Mouse (Mus musculus) forebrain, embryonic 12.5 days (tissue): ENCODE data around the gene Slc9a9. TPM values are rescaled to one million over a fixed set of nuclear protein-coding genes. Genes with fewer than 3 reads are reported as not detected.
A peak's percentile ranks its signal among the peaks of the same experiment; 100 is the strongest.
"Not testable (repeated sequence)": the region's sequence is repeated elsewhere in the genome, so short reads cannot be mapped to it uniquely, and the experiment has no call there.

Experiments
- ATAC-seq: fragments of 200-750 bp; cut with Nextera tagmentation; 2 replicates; pipeline ENCODE4 v1.8.0; 2017; ENCODE audit warnings: moderate TSS enrichment; ENCODE audit not compliant: low FRiP score
- H3K27ac ChIP-seq: fragments of 300-500 bp; sonication (generic); 2 replicates; pipeline ENCODE4 v1.5.1; 2016; ENCODE audit warnings: mild to moderate bottlenecking
- H3K27me3 ChIP-seq: fragments of 300-500 bp; sonication (generic); 2 replicates; pipeline ENCODE4 v1.6.1; 2016; ENCODE audit warnings: mild to moderate bottlenecking
- H3K36me3 ChIP-seq: fragments of 300-500 bp; sonication (generic); replicated peaks from 2 replicates; pipeline ENCODE4 v1.6.1; 2016; ENCODE audit warnings: mild to moderate bottlenecking
- H3K4me1 ChIP-seq: fragments of 300-500 bp; sonication (generic); 2 replicates; pipeline ENCODE4 v1.6.1; 2016
- H3K4me2 ChIP-seq: fragments of 300-500 bp; sonication (generic); 2 replicates; pipeline ENCODE4 v1.6.1; 2016; ENCODE audit warnings: mild to moderate bottlenecking, moderate library complexity
- H3K4me3 ChIP-seq: fragments of 300-500 bp; sonication (generic); replicated peaks from 2 replicates; pipeline ENCODE4 v1.5.1; 2016; ENCODE audit warnings: mild to moderate bottlenecking
- H3K9ac ChIP-seq: fragments of 300-500 bp; sonication (generic); 2 replicates; pipeline ENCODE4 v1.6.1; 2016; ENCODE audit warnings: mild to moderate bottlenecking
- H3K9me3 ChIP-seq: fragments of 300-500 bp; sonication (generic); 2 replicates; pipeline ENCODE4 v1.6.1; 2016
- WGBS: fragments of 180-500 bp; shearing (Covaris S2); methylation state at CpG from one replicate; pipeline ENCODE4 v1.1.7; 2016; 5-methylcytosine and 5-hydroxymethylcytosine counted together
- polyA plus RNA-seq: library from polyadenylated mRNA; unstranded; fragments of >200 nt; fragmentation: Nextera tagmentation; extraction: Ambion mirVana; gene quantifications from 2 replicates; pipeline ENCODE4 v1.2.1, GENCODE M21; 2016

Slc9a9 gene
- 2.5 and 2.8 TPM in 2 replicates for polyA plus RNA-seq

DNA sequence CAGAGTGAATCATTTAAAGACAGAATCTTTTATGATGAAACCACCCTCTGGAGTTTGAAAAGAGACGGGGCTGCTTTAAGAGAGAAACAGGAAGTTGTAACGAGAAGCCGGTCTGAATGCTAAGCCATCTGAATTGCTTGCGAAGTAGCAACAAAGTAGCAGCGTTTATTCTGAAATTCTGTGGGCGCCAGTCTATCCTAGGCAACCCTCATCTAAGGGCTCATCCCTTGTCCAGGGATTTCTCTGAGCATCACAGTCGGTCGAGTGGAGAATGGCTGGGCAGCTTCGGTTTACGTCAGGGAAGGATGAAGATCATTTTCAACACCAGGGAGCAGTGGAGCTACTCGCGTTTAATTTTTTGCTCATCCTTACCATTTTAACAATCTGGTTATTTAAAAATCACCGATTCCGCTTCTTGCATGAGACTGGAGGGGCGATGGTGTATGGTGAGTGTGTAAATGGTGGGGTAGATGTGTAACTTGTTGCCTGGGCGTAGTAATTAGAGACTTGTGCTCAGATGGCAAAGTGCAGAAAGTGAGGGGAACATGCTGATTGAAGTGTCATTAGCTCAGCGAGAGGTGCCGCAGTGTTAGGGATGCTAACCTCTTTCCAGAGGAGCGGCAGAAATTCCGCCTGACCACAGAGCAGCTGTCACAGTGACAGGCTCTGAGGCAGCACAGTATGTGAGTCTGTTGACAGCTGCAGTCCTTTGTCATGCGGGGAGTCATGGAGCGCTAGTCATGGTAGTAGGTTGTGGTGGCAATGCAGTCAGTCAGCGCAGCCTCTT is at the start of gene Slc9a9:
Slc9a9 (plus strand) TSS at position 119 of the 787 bp plus-strand sequence.
- Histone ChIP-seq H3K27ac (peak within 1 kb of the TSS; percentile 46; the same call in 1 of the 2 replicates), H3K9ac (peak within 1 kb of the TSS; percentile 49)
- 2% methylated on average over 23 of the region's 23 CpGs for WGBS

GRCm38 (mm10) chr9:94620342-94620741 is 49.4 kb upstream of the Slc9a9 start:
- Histone ChIP-seq H3K27me3 (no peaks in the 10 kb centered on the region), H3K4me2 (no peak overlapping the region), H3K4me1 (no peaks in the 10 kb centered on the region), H3K4me3 (no peak overlapping the region), H3K9ac (no peak overlapping the region), H3K9me3 (no peaks in the 10 kb centered on the region), H3K36me3 (no peaks in the 10 kb centered on the region), H3K27ac (no peak overlapping the region)
- no peak for ATAC-seq
- WGBS: 84% methylated on average over 6 of the region's 6 CpGs

More for the DNA sequence above, at the start of gene Slc9a9:
- Histone ChIP-seq H3K27me3 (peaks cover 5% of the 10 kb centered on the region; the same call in 1 of the 2 replicates), H3K4me2 (peak within 1 kb of the TSS; percentile 79), H3K4me1 (peaks cover 10% of the 10 kb centered on the region), H3K36me3 (no peaks in the 10 kb centered on the region), H3K9me3 (no peaks in the 10 kb centered on the region), H3K4me3 (peak within 1 kb of the TSS; percentile 44)
- ATAC-seq: peak; percentile 93

DNA sequence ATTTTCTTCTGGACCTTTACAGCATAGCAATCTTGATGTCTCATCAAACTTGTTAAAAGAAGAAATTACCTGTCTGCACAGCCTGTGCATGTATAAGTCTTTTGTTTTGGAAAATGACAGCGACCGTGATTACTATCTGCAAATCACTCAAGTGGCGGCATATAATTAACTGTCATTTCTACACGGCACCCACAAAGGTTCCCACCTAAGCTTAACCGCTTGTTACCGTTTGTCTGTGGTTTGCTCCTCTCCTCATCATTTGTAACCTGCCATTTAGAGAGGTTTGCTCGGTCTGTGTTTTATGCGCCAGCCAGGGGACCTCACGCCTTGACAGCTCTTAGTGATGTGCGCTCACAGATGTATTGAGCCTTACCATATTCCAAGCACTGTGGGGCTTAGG is 48.9 kb upstream of the Slc9a9 start:
- no peak overlapping the region for H3K9ac ChIP-seq
- no peaks in the 10 kb centered on the region for H3K36me3 ChIP-seq
- H3K27me3 ChIP-seq: no peaks in the 10 kb centered on the region
- no peak overlapping the region for H3K4me2 ChIP-seq
- 76% methylated on average over 10 of the region's 10 CpGs for WGBS
- no peaks in the 10 kb centered on the region for H3K4me1 ChIP-seq
- no peak overlapping the region for H3K27ac ChIP-seq
- no peak overlapping the region for H3K4me3 ChIP-seq
- peak; percentile 82 for ATAC-seq
- H3K9me3 ChIP-seq: no peaks in the 10 kb centered on the region

- Histone ChIP-seq H3K9me3 (no peaks in the 10 kb centered on the region), H3K27me3 (no peaks in the 10 kb centered on the region), H3K4me2 (no peak overlapping the region), H3K4me3 (no peak overlapping the region), H3K9ac (no peak overlapping the region), H3K4me1 (no peaks in the 10 kb centered on the region), H3K27ac (no peak overlapping the region), H3K36me3 (no peaks in the 10 kb centered on the region)
- WGBS: 68% methylated on average over 2 of the region's 2 CpGs
- no peak for ATAC-seq
Measured at GRCm38 (mm10) chr9:94621902-94622301, 47.8 kb upstream of the Slc9a9 start.

GRCm38 (mm10) chr9:94626737-94627136 is 43.0 kb upstream of the Slc9a9 start:
- Histone ChIP-seq H3K27me3 (no peaks in the 10 kb centered on the region), H3K9me3 (no peaks in the 10 kb centered on the region), H3K4me1 (no peaks in the 10 kb centered on the region), H3K4me3 (no peak overlapping the region), H3K27ac (no peak overlapping the region), H3K4me2 (no peak overlapping the region), H3K36me3 (no peaks in the 10 kb centered on the region), H3K9ac (no peak overlapping the region)
- WGBS: 96% methylated on average over 3 of the region's 3 CpGs
- no peak for ATAC-seq

GRCm38 (mm10) chr9:94628948-94629347 is 40.8 kb upstream of the Slc9a9 start:
- Histone ChIP-seq H3K4me1 (no peaks in the 10 kb centered on the region), H3K9me3 (no peaks in the 10 kb centered on the region), H3K36me3 (no peaks in the 10 kb centered on the region), H3K27me3 (no peaks in the 10 kb centered on the region), H3K27ac (no peak overlapping the region), H3K4me2 (no peak overlapping the region), H3K4me3 (no peak overlapping the region), H3K9ac (no peak overlapping the region)
- WGBS: 68% methylated on average over 3 of the region's 3 CpGs
- no peak for ATAC-seq

DNA sequence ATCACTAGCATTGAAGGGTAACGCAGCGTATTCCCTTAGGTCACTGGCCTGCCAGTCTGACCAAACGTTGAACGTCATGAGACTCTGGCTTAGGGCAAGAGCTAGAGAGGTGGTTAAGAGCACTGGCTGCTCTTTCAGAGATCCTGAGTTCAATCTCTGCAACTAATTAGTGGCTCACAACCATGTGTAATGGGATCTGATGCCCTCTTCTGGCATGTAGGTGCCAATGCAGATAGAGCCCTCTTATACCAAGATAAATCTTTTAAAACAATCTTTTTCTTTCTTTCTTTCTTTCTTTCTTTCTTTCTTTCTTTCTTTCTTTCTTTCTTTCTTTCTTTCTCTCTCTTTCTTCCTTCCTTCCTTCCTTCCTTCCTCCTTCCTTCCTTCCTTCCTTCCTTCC is 35.4 kb upstream of the Slc9a9 start:
- H3K36me3 ChIP-seq, H3K4me2 ChIP-seq, H3K27ac ChIP-seq, ATAC-seq, H3K9ac ChIP-seq, H3K4me1 ChIP-seq, H3K9me3 ChIP-seq, H3K4me3 ChIP-seq, H3K27me3 ChIP-seq: not testable (repeated sequence)
- WGBS: 86% methylated on average over 4 of the region's 4 CpGs

DNA sequence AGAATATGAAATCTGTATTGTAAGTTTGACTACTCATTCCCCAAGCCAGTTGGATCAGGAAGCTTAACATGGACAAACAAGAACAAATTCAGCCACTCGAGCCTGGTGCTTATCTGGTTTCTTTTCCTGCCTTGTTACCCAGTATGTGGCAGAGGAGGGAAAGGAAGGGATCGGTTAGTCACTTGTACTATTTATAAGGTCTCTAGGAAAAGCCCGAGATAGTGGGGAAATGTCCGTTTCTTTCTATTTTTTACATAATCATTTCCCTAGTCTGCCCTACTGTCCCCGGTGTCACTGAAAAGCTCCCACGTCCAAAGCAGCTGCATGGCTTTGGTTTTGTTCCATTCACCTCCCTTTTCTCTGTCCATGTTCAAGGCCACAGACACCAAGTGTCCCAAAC is 24.1 kb upstream of the Slc9a9 start:
- 85% methylated on average over 6 of the region's 6 CpGs for WGBS
- no peaks in the 10 kb centered on the region for H3K27me3 ChIP-seq
- no peak overlapping the region for H3K27ac ChIP-seq
- no peaks in the 10 kb centered on the region for H3K9me3 ChIP-seq
- no peak overlapping the region for H3K4me3 ChIP-seq
- H3K36me3 ChIP-seq: no peaks in the 10 kb centered on the region
- H3K4me2 ChIP-seq: no peak overlapping the region
- H3K9ac ChIP-seq: no peak overlapping the region
- H3K4me1 ChIP-seq: no peaks in the 10 kb centered on the region
- no peak for ATAC-seq

- no peaks in the 10 kb centered on the region for H3K27me3 ChIP-seq
- no peaks in the 10 kb centered on the region for H3K36me3 ChIP-seq
- H3K9me3 ChIP-seq: no peaks in the 10 kb centered on the region
- ATAC-seq: no peak
- H3K4me2 ChIP-seq: no peak overlapping the region
- WGBS: 81% methylated on average over 4 of the region's 4 CpGs
- no peak overlapping the region for H3K27ac ChIP-seq
- H3K4me1 ChIP-seq: no peaks in the 10 kb centered on the region
- no peak overlapping the region for H3K4me3 ChIP-seq
- no peak overlapping the region for H3K9ac ChIP-seq
Measured at GRCm38 (mm10) chr9:94647425-94647824, 22.3 kb upstream of the Slc9a9 start.

DNA sequence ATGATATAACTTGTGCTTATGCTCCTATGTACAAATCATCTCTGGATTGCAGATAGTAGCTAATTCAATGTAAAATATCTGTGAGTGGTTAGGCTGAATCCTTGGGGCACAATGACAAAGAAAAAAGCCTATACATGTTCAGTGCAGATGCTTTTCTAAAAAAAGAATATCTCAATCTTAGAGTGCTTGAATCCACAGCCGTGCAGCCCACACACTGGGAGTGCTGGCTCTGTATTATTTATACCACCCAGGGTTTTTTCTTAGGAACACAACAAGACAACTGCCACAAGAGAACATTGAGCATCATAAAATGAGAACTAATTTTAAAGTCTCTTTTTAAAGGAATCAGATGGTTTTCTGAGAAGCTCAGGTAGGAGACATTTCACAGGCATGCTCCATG is 19.7 kb upstream of the Slc9a9 start:
- Histone ChIP-seq H3K36me3 (no peaks in the 10 kb centered on the region), H3K4me2 (no peak overlapping the region), H3K9me3 (no peaks in the 10 kb centered on the region), H3K9ac (no peak overlapping the region), H3K27me3 (no peaks in the 10 kb centered on the region), H3K4me1 (no peaks in the 10 kb centered on the region), H3K27ac (no peak overlapping the region), H3K4me3 (no peak overlapping the region)
- no peak for ATAC-seq
- 69% methylated on average over 1 of the region's 1 CpGs for WGBS

DNA sequence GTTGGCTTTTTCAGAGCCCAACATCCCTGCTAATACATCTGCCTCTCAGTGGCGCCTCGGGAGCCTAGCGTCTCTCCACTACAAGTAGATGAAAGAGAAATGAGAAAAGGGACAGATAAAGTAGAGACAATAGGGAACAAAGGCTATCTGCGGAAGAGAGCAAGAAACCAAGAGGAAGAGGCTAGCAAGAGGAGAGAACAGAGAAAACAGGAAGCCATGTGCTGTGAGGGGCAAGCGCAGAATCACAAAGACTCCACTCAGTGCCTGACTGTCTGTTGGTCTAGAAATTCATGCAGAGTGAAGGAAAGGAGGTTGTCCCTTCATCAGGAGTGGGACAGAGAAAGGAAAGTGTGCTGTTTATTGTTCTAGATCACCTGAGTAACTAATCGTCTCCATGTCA is 16.5 kb upstream of the Slc9a9 start:
- Histone ChIP-seq H3K36me3 (no peaks in the 10 kb centered on the region), H3K27ac (no peak overlapping the region), H3K27me3 (no peaks in the 10 kb centered on the region), H3K9me3 (no peaks in the 10 kb centered on the region), H3K4me3 (no peak overlapping the region), H3K4me1 (no peaks in the 10 kb centered on the region), H3K4me2 (no peak overlapping the region), H3K9ac (no peak overlapping the region)
- no peak for ATAC-seq
- WGBS: 85% methylated on average over 6 of the region's 6 CpGs

DNA sequence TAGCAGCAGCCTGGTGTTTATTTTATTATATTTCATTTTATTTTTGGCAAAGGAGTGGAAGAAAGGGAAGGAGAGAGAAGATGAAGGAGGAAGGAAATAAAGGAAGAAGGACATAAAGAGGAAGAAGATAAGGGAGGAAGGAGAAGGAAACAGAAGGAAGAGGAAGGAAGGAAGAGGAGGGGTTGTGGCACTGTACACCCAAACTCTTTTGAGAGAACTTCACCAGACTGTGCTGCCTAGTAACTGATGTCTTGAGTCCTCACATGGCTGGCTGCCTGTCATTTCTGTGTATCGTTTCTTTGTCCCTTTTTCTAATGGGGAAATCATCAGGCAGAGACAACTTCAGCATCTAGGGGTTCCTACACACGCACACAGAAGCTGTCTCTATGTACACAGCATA is 15.9 kb upstream of the Slc9a9 start:
- no peak overlapping the region for H3K27ac ChIP-seq
- no peak overlapping the region for H3K9ac ChIP-seq
- no peaks in the 10 kb centered on the region for H3K27me3 ChIP-seq
- no peaks in the 10 kb centered on the region for H3K4me1 ChIP-seq
- H3K36me3 ChIP-seq: no peaks in the 10 kb centered on the region
- no peak overlapping the region for H3K4me3 ChIP-seq
- no peak overlapping the region for H3K4me2 ChIP-seq
- ATAC-seq: no peak
- 75% methylated on average over 2 of the region's 2 CpGs for WGBS
- no peaks in the 10 kb centered on the region for H3K9me3 ChIP-seq

DNA sequence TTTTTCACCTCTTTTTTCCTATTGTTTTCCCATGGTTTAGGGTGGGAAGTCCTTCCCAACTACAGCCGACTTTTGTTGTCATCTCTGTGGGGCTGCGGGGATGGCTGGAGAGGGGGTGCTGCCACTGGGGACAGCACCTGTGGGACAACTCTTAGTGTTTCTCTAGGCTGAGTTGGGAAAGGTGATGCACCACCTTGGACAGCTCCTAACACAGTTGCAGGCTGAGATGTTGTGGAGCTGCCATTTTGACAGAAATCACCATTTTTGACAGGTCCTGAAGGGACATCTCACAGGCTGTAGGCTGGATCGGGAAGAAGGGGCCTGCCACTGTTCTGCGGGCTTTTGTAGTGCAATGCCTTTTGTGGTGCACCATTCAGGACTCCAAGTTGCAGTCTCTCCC is 13.4 kb upstream of the Slc9a9 start:
- no peaks in the 10 kb centered on the region for H3K4me1 ChIP-seq
- H3K27me3 ChIP-seq: no peaks in the 10 kb centered on the region
- ATAC-seq: no peak
- H3K4me3 ChIP-seq: no peak overlapping the region
- WGBS: 84% methylated on average over 4 of the region's 4 CpGs
- no peaks in the 10 kb centered on the region for H3K9me3 ChIP-seq
- no peak overlapping the region for H3K27ac ChIP-seq
- H3K36me3 ChIP-seq: no peaks in the 10 kb centered on the region
- H3K9ac ChIP-seq: no peak overlapping the region
- H3K4me2 ChIP-seq: no peak overlapping the region
